Mouse (Mus musculus): ENCODE results near the gene Dgkq.

Gene Dgkq

DNA sequence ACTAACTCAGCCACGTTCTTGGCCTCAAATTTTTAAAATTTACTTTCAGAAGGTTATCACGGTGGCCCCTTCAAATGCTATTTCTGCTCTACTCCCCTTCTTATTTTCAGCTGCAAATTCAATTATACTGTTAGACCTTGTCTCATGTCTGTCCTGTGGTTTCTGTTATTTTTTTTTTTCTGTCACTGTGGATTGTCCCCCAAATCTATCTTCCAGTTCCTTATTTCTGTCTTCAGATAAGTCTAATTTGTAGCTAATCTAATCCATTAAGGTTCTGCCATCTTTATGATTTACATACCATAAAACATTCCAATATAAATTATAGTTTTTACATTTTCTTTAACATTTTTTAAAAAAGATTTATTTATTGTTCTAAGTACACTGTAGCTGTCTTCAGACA, 2.1 kb downstream of the Dgkq start:
- TF ChIP-seq NANOG (IDR thresholded peaks at IDR 0.05; ENCODE audit: borderline replicate concordance, low read length) (no peak), CTCF (conservative IDR thresholded peaks at IDR 0.05; ENCODE audit: low read length) (no peak)
- H3K27me3 ChIP-seq (ENCODE audit: insufficient read depth, low read length), result no peaks in the 10 kb centered on the region; the same call in 1 of the 2 replicates
- no peak overlapping the region for H3K4me3 ChIP-seq (replicated peaks; ENCODE audit: low read length)
- peaks cover 10% of the 10 kb centered on the region for H3K36me3 ChIP-seq (ENCODE audit: insufficient read depth, low read length)
- H3K4me1 ChIP-seq (replicated peaks; ENCODE audit: low read depth, low read length), result peaks cover 40% of the 10 kb centered on the region
- H3K9me3 ChIP-seq (ENCODE audit: low read length), result no peaks in the 10 kb centered on the region

DNA sequence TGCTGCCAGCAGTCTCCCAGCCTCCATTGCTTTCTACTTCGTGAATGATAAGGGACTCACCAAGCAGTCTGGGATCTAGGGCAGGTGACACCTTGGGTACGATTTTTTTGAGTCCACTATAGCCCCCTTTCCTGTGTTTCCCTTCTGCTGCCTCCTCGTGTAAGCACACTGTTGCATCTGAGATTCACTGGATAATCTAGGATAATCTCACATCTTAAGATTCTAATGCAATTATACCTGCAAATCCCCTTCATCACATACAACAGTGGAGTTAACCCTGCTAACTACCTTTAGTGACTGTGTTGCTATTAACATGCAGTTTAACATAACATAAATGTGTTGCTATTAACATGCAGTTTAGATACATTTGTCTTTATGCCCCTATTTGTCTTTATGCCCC, 4.4 kb downstream of the Dgkq start:
- Histone ChIP-seq H3K4me3 (replicated peaks; ENCODE audit: low read length) (no peak overlapping the region), H3K27me3 (ENCODE audit: insufficient read depth, low read length) (no peaks in the 10 kb centered on the region; the same call in 1 of the 2 replicates), H3K4me1 (replicated peaks; ENCODE audit: low read depth, low read length) (peaks cover 36% of the 10 kb centered on the region), H3K36me3 (ENCODE audit: insufficient read depth, low read length) (no peaks in the 10 kb centered on the region), H3K9me3 (ENCODE audit: low read length) (no peaks in the 10 kb centered on the region)
- TF ChIP-seq POU5F1 (IDR thresholded peaks at IDR 0.05; ENCODE audit: borderline replicate concordance, low read length), result no peak
- no peak for TF ChIP-seq CTCF (conservative IDR thresholded peaks at IDR 0.05; ENCODE audit: low read length)
- TF ChIP-seq NANOG (IDR thresholded peaks at IDR 0.05; ENCODE audit: borderline replicate concordance, low read length), result no peak

DNA sequence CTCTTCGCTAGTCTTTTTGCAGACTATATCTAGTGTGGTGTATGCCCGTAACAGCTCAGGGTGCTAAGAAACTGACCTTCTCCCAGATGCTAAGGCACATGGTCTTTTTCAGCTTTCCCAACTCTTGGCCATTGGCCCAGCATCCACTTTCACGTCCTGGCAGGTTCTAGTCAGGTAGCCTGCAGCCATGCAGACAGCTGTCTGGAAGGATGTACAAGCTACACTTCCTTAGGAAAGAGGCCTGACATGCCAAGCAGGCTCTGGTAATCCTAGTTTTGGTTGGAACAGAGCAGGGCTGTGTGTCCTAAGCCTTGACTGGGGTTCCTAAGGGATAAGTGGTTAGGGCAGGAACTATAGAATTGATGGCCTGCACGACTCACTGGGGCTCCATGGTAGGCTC, 6.7 kb downstream of the Dgkq start:
- TF ChIP-seq NANOG (IDR thresholded peaks at IDR 0.05; ENCODE audit: borderline replicate concordance, low read length) (no peak), POU5F1 (IDR thresholded peaks at IDR 0.05; ENCODE audit: borderline replicate concordance, low read length) (no peak)
- peaks cover 14% of the 10 kb centered on the region for H3K36me3 ChIP-seq (ENCODE audit: insufficient read depth, low read length)
- H3K9me3 ChIP-seq (ENCODE audit: low read length), result no peaks in the 10 kb centered on the region
- no peaks in the 10 kb centered on the region for H3K27me3 ChIP-seq (ENCODE audit: insufficient read depth, low read length)
- peaks cover 33% of the 10 kb centered on the region for H3K4me1 ChIP-seq (replicated peaks; ENCODE audit: low read depth, low read length)
- no peak overlapping the region for H3K4me3 ChIP-seq (replicated peaks; ENCODE audit: low read length)

DNA sequence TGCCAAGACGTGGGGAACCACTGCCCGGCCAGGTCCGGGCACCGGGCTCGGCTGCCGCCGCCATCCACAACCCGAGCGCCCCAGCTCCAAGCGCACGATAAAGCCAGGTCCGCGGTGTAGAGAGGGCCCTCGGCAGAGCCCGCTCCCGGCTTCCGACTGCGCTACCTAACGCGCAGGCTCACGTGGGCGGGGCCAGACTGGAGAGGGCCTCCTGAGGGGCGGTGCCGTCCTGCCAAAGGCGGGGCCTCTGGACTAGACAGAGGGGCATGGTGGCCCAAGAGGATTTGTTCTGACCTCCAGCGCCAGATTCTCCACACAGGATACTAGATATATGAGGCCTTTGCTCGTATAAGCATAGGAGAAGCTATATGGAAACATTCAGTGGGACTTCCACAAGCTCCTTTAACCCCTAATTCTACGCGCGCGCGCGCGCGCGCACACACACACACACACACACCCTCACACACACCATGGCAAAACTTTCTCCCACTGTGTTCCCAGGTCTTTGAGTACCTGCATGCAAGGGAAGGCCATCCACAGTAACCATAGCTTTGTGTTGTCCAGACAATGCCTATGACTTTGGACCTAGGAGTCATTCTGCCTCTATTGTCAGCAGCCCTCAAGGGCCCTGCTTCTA, 8.7 kb downstream of the Dgkq start:
- Histone ChIP-seq H3K4me3 (replicated peaks; ENCODE audit: low read length) (peak overlapping the region; percentile 96), H3K4me1 (replicated peaks; ENCODE audit: low read depth, low read length) (peaks cover 36% of the 10 kb centered on the region), H3K36me3 (ENCODE audit: insufficient read depth, low read length) (peaks cover 35% of the 10 kb centered on the region), H3K9me3 (ENCODE audit: low read length) (no peaks in the 10 kb centered on the region), H3K27me3 (ENCODE audit: insufficient read depth, low read length) (no peaks in the 10 kb centered on the region)
- TF ChIP-seq POU5F1 (IDR thresholded peaks at IDR 0.05; ENCODE audit: borderline replicate concordance, low read length), result no peak
- TF ChIP-seq NANOG (IDR thresholded peaks at IDR 0.05; ENCODE audit: borderline replicate concordance, low read length), result no peak
- TF ChIP-seq CTCF (conservative IDR thresholded peaks at IDR 0.05; ENCODE audit: low read length), result no peak

DNA sequence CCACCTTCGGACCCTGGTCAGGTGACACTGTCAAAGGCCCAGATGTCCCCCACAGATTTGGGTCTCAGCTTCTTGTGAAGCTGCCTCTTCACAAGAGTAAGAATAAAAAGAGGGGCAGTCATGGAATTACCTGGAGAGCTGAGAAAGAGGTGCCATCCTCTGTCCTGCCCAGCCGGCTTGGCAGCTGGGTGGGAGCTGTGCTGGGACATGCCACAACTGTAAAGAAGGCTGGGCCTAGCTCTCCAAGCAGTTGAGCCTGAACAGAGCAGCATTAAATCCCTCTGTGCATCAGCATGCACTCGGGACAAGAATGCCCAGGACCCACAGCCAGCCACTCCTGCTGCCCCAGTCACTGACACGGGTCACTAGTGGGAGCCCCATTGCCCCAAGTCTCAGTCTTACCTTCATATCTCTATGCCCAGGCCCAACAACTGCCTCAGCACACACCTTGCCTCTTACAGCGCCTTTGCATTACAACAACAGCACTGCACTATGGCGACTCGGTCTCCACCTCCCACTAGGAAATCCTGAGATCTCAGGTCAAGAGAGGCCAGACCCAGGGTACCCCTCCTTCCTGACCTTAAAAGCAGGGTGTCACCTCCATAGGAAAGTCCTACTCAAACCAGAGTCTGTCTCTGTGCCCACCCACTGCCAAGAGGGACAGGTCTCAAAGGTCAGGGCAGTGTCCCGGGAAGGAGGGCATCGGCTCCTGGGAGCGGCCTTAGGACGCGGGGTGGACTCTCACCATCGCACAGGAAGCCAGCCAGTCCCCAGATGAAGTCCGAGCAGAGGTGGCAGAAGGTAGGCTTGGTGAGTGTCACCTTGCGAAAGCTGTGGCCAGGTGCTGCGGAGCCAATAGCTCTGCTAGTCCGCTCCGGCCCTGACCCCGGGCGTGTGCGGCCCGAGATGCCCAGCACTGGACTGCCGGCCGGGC, 9.5 kb downstream of the Dgkq start, which contains the start of gene Idua:
Gene Idua (plus strand): TSS at position 634 of the 934 bp plus-strand sequence.
- Histone ChIP-seq H3K27me3 (ENCODE audit: insufficient read depth, low read length) (no peaks in the 10 kb centered on the region), H3K36me3 (ENCODE audit: insufficient read depth, low read length) (peaks cover 42% of the 10 kb centered on the region), H3K4me3 (replicated peaks; ENCODE audit: low read length) (peak within 1 kb of the TSS; percentile 96), H3K4me1 (replicated peaks; ENCODE audit: low read depth, low read length) (peaks cover 36% of the 10 kb centered on the region), H3K9me3 (ENCODE audit: low read length) (no peaks in the 10 kb centered on the region)
- TF ChIP-seq POU5F1 (IDR thresholded peaks at IDR 0.05; ENCODE audit: borderline replicate concordance, low read length) (no peak), NANOG (IDR thresholded peaks at IDR 0.05; ENCODE audit: borderline replicate concordance, low read length) (no peak), CTCF (conservative IDR thresholded peaks at IDR 0.05; ENCODE audit: low read length) (no peak)

DNA sequence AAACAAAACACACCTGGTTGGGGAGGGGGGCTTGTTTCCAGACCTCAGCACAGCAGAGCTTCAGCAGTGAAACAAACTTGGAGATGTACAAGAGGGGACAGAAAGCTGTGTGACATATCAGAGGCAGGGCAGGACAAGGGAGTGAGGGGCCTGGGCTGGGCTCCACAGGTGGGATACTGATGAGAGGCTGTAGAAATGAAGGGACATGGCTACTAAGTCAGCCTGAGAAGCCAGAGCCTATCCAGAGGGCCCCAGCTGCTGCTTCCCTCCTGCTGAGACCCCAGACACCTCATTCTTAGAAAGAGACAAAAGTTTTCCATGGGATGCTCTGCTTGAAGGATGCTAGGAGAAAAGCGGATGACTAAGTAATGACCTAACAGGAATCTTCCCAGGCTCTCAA, 10.9 kb downstream of the Dgkq start:
- no peaks in the 10 kb centered on the region for H3K9me3 ChIP-seq (ENCODE audit: low read length)
- no peak overlapping the region for H3K4me3 ChIP-seq (replicated peaks; ENCODE audit: low read length)
- peaks cover 27% of the 10 kb centered on the region for H3K4me1 ChIP-seq (replicated peaks; ENCODE audit: low read depth, low read length)
- no peak for TF ChIP-seq NANOG (IDR thresholded peaks at IDR 0.05; ENCODE audit: borderline replicate concordance, low read length)
- no peak for TF ChIP-seq POU5F1 (IDR thresholded peaks at IDR 0.05; ENCODE audit: borderline replicate concordance, low read length)
- no peak for TF ChIP-seq CTCF (conservative IDR thresholded peaks at IDR 0.05; ENCODE audit: low read length)
- no peaks in the 10 kb centered on the region for H3K27me3 ChIP-seq (ENCODE audit: insufficient read depth, low read length)
- H3K36me3 ChIP-seq (ENCODE audit: insufficient read depth, low read length), result peaks cover 56% of the 10 kb centered on the region

DNA sequence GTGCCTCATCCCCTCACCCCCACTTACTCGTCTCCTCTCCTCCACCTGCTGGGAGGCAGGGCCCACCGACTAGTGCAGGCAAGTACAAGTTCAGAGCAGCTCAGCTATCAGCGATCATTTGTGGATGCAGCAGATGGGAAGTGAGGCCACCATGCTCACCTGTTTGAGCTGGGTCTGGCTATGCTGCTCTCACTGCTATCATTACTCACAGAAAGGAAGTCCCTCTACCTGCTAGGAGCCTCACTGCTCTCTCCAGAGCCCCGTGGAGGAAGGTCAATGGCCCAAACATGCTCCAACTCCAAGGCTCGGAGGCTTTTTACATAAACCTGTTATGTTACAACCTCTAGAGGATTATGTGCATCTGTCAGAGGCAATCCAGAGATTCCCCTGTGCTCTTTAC, 12.1 kb downstream of the Dgkq start:
- no peak overlapping the region for H3K4me3 ChIP-seq (replicated peaks; ENCODE audit: low read length)
- H3K4me1 ChIP-seq (replicated peaks; ENCODE audit: low read depth, low read length), result peaks cover 27% of the 10 kb centered on the region
- H3K27me3 ChIP-seq (ENCODE audit: insufficient read depth, low read length), result no peaks in the 10 kb centered on the region
- TF ChIP-seq POU5F1 (IDR thresholded peaks at IDR 0.05; ENCODE audit: borderline replicate concordance, low read length), result no peak
- no peak for TF ChIP-seq CTCF (conservative IDR thresholded peaks at IDR 0.05; ENCODE audit: low read length)
- TF ChIP-seq NANOG (IDR thresholded peaks at IDR 0.05; ENCODE audit: borderline replicate concordance, low read length), result no peak
- peaks cover 68% of the 10 kb centered on the region for H3K36me3 ChIP-seq (ENCODE audit: insufficient read depth, low read length)
- H3K9me3 ChIP-seq (ENCODE audit: low read length), result no peaks in the 10 kb centered on the region

DNA sequence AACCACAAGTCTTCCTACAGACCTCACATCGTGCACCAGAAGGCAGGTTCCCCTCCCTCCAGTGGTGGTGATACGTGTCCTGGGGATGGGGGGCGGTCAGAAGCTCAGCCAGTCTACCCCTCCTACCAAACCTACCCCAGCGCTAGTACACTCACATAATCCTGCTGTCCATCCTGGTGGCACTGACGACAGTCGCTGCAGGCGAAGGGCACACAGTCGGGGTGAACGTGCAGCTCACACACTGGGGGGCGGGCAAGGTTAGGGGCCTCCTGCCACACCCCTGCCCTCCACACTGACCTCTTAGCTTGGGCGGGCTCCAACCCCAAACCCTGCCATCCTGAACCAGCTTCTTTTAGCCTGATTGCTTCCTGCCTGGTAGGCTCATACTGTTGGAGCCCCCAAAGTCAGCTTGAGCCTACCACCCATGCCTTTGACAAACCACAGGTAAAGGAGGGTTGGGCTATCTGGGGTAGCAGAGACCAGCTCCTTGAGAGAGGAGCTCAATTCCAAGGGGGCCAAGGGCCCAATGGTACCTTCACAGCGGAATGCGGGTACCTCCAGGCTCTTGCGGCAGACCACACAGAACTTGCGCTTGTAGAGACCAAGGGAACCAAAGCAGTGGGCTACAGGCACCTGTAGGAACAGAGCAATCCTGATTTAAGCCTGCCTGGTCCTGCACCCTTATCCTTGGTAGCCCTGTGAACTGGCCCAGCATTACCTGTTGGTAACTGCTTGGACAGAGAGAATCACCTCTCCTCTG, 13.4 kb downstream of the Dgkq start:
- Histone ChIP-seq H3K9me3 (ENCODE audit: low read length) (no peaks in the 10 kb centered on the region), H3K36me3 (ENCODE audit: insufficient read depth, low read length) (peaks cover 80% of the 10 kb centered on the region)
- TF ChIP-seq POU5F1 (IDR thresholded peaks at IDR 0.05; ENCODE audit: borderline replicate concordance, low read length), result no peak
- TF ChIP-seq CTCF (conservative IDR thresholded peaks at IDR 0.05; ENCODE audit: low read length), result no peak
- TF ChIP-seq NANOG (IDR thresholded peaks at IDR 0.05; ENCODE audit: borderline replicate concordance, low read length), result no peak

More for the DNA sequence above, 13.4 kb downstream of the Dgkq start:
- Histone ChIP-seq H3K27me3 (ENCODE audit: insufficient read depth, low read length) (no peaks in the 10 kb centered on the region), H3K4me3 (replicated peaks; ENCODE audit: low read length) (no peak overlapping the region), H3K4me1 (replicated peaks; ENCODE audit: low read depth, low read length) (peaks cover 25% of the 10 kb centered on the region)

Data from E14TG2a.4 (cell line).